Mouse (Mus musculus): ENCODE data around the gene Stmn1. TPM values are rescaled to one million over a fixed set of nuclear protein-coding genes. Genes with fewer than 3 reads are reported as not detected.

The Stmn1 gene
- polyA plus RNA-seq, 1 experiment from 2014 or later = 7,624 TPM

- Histone ChIP-seq H3K36me3 (ENCODE audit: control insufficient read depth, insufficient read depth, low read length) (no peaks in the 10 kb centered on the region), H3K4me2 (ENCODE audit: low read length) (no peak overlapping the region), H3K27me3 (replicated peaks; ENCODE audit: control insufficient read depth, insufficient read depth, low read length) (no peaks in the 10 kb centered on the region), H3K27ac (ENCODE audit: low read depth, low read length) (no peak overlapping the region), H3K4me3 (ENCODE audit: low read depth, low read length) (no peak overlapping the region), H3K9ac (ENCODE audit: low read length) (no peak overlapping the region), H3K4me1 (ENCODE audit: control insufficient read depth, insufficient read depth, low read length) (no peaks in the 10 kb centered on the region), H3K9me3 (replicated peaks; ENCODE audit: control insufficient read depth, low read length) (no peaks in the 10 kb centered on the region)
- no peak for DNase-seq (ENCODE audit: low spot score)
- ATAC-seq = no peak
- WGBS = 90% methylated on average over 4 of the region's 4 CpGs
Measured at GRCm38 (mm10) chr4:134439919-134440318, 28.2 kb upstream of the Stmn1 start.

- 90% methylated on average over 4 of the region's 4 CpGs for WGBS
- ATAC-seq = no peak
Measured at GRCm38 (mm10) chr4:134442216-134442615, 25.9 kb upstream of the Stmn1 start.

GRCm38 (mm10) chr4:134443589-134443988 lies 24.5 kb upstream of the Stmn1 start:
- DNase-seq (ENCODE audit: low spot score) = no peak
- WGBS = 55% methylated on average over 7 of the region's 7 CpGs
- H3K9ac ChIP-seq (ENCODE audit: low read length) = no peak overlapping the region
- H3K4me3 ChIP-seq (ENCODE audit: low read depth, low read length) = no peak overlapping the region
- no peaks in the 10 kb centered on the region for H3K4me1 ChIP-seq (ENCODE audit: control insufficient read depth, insufficient read depth, low read length)
- no peak overlapping the region for H3K27ac ChIP-seq (ENCODE audit: low read depth, low read length)
- H3K36me3 ChIP-seq (ENCODE audit: control insufficient read depth, insufficient read depth, low read length) = no peaks in the 10 kb centered on the region
- H3K4me2 ChIP-seq (ENCODE audit: low read length) = no peak overlapping the region
- ATAC-seq = no peak
- no peaks in the 10 kb centered on the region for H3K27me3 ChIP-seq (replicated peaks; ENCODE audit: control insufficient read depth, insufficient read depth, low read length)
- H3K9me3 ChIP-seq (replicated peaks; ENCODE audit: control insufficient read depth, low read length) = no peaks in the 10 kb centered on the region

More at GRCm38 (mm10) chr4:134442216-134442615, 25.9 kb upstream of the Stmn1 start:
- H3K27me3 ChIP-seq (replicated peaks; ENCODE audit: control insufficient read depth, insufficient read depth, low read length) = no peaks in the 10 kb centered on the region
- H3K4me1 ChIP-seq (ENCODE audit: control insufficient read depth, insufficient read depth, low read length) = no peaks in the 10 kb centered on the region
- H3K4me2 ChIP-seq (ENCODE audit: low read length) = no peak overlapping the region
- H3K9ac ChIP-seq (ENCODE audit: low read length) = no peak overlapping the region
- H3K4me3 ChIP-seq (ENCODE audit: low read depth, low read length) = no peak overlapping the region
- H3K9me3 ChIP-seq (replicated peaks; ENCODE audit: control insufficient read depth, low read length) = no peaks in the 10 kb centered on the region
- no peaks in the 10 kb centered on the region for H3K36me3 ChIP-seq (ENCODE audit: control insufficient read depth, insufficient read depth, low read length)
- H3K27ac ChIP-seq (ENCODE audit: low read depth, low read length) = no peak overlapping the region
- DNase-seq (ENCODE audit: low spot score) = no peak

- H3K4me2 ChIP-seq (ENCODE audit: low read length) = no peak overlapping the region
- no peak for ATAC-seq
- H3K9ac ChIP-seq (ENCODE audit: low read length) = no peak overlapping the region
- WGBS = 62% methylated on average over 7 of the region's 7 CpGs
- no peaks in the 10 kb centered on the region for H3K27me3 ChIP-seq (replicated peaks; ENCODE audit: control insufficient read depth, insufficient read depth, low read length)
- peak overlapping the region; percentile 41; the same call in 1 of the 2 replicates for H3K27ac ChIP-seq (ENCODE audit: low read depth, low read length)
- no peak overlapping the region for H3K4me3 ChIP-seq (ENCODE audit: low read depth, low read length)
- H3K4me1 ChIP-seq (ENCODE audit: control insufficient read depth, insufficient read depth, low read length) = peaks cover 6% of the 10 kb centered on the region
- H3K9me3 ChIP-seq (replicated peaks; ENCODE audit: control insufficient read depth, low read length) = no peaks in the 10 kb centered on the region
- H3K36me3 ChIP-seq (ENCODE audit: control insufficient read depth, insufficient read depth, low read length) = no peaks in the 10 kb centered on the region
- peak; percentile 58 for DNase-seq (ENCODE audit: low spot score)
Measured at GRCm38 (mm10) chr4:134444949-134445348, 23.2 kb upstream of the Stmn1 start.

GRCm38 (mm10) chr4:134445489-134445888 lies 22.6 kb upstream of the Stmn1 start:
- H3K4me1 ChIP-seq (ENCODE audit: control insufficient read depth, insufficient read depth, low read length) = peaks cover 11% of the 10 kb centered on the region
- no peak overlapping the region for H3K4me3 ChIP-seq (ENCODE audit: low read depth, low read length)
- H3K9me3 ChIP-seq (replicated peaks; ENCODE audit: control insufficient read depth, low read length) = no peaks in the 10 kb centered on the region
- DNase-seq (ENCODE audit: low spot score) = no peak
- no peak for ATAC-seq
- no peak overlapping the region for H3K9ac ChIP-seq (ENCODE audit: low read length)
- no peaks in the 10 kb centered on the region for H3K36me3 ChIP-seq (ENCODE audit: control insufficient read depth, insufficient read depth, low read length)
- no peaks in the 10 kb centered on the region for H3K27me3 ChIP-seq (replicated peaks; ENCODE audit: control insufficient read depth, insufficient read depth, low read length)
- H3K4me2 ChIP-seq (ENCODE audit: low read length) = no peak overlapping the region
- H3K27ac ChIP-seq (ENCODE audit: low read depth, low read length) = peak overlapping the region; percentile 41; the same call in 1 of the 2 replicates
- WGBS = 71% methylated on average over 1 of the region's 1 CpGs

- 46% methylated on average over 23 of the region's 23 CpGs for WGBS
- H3K4me2 ChIP-seq (ENCODE audit: low read length) = no peak overlapping the region
- no peak for ATAC-seq
- H3K36me3 ChIP-seq (ENCODE audit: control insufficient read depth, insufficient read depth, low read length) = no peaks in the 10 kb centered on the region
- no peak for DNase-seq (ENCODE audit: low spot score)
- H3K4me1 ChIP-seq (ENCODE audit: control insufficient read depth, insufficient read depth, low read length) = peaks cover 24% of the 10 kb centered on the region
- no peaks in the 10 kb centered on the region for H3K27me3 ChIP-seq (replicated peaks; ENCODE audit: control insufficient read depth, insufficient read depth, low read length)
- no peak overlapping the region for H3K4me3 ChIP-seq (ENCODE audit: low read depth, low read length)
- H3K27ac ChIP-seq (ENCODE audit: low read depth, low read length) = no peak overlapping the region
- H3K9me3 ChIP-seq (replicated peaks; ENCODE audit: control insufficient read depth, low read length) = no peaks in the 10 kb centered on the region
- no peak overlapping the region for H3K9ac ChIP-seq (ENCODE audit: low read length)
Measured at GRCm38 (mm10) chr4:134447966-134448365, 20.2 kb upstream of the Stmn1 start.

- H3K27ac ChIP-seq (ENCODE audit: low read depth, low read length) = peak overlapping the region; percentile 92
- WGBS = 13% methylated on average over 13 of the region's 13 CpGs
Measured at GRCm38 (mm10) chr4:134449595-134450391, 18.3 kb upstream of the Stmn1 start.

GRCm38 (mm10) chr4:134450392-134451195 lies 17.5 kb upstream of the Stmn1 start:
- WGBS = 9% methylated on average over 20 of the region's 20 CpGs
- peaks cover 24% of the 10 kb centered on the region for H3K4me1 ChIP-seq (ENCODE audit: control insufficient read depth, insufficient read depth, low read length)
- H3K36me3 ChIP-seq (ENCODE audit: control insufficient read depth, insufficient read depth, low read length) = no peaks in the 10 kb centered on the region
- DNase-seq (ENCODE audit: low spot score) (peak; percentile 75), ATAC-seq (peak; percentile 69)
- no peak overlapping the region for H3K4me3 ChIP-seq (ENCODE audit: low read depth, low read length)
- peak overlapping the region; percentile 8 for H3K4me2 ChIP-seq (ENCODE audit: low read length)
- peak overlapping the region; percentile 92 for H3K27ac ChIP-seq (ENCODE audit: low read depth, low read length)
- 0 out of 2 replicates have a peak, but pooled peaks cover 9% of the 10 kb centered on the region for H3K27me3 ChIP-seq (replicated peaks; ENCODE audit: control insufficient read depth, insufficient read depth, low read length)
- H3K9me3 ChIP-seq (replicated peaks; ENCODE audit: control insufficient read depth, low read length) = no peaks in the 10 kb centered on the region
- H3K9ac ChIP-seq (ENCODE audit: low read length) = peak overlapping the region; percentile 49

More at GRCm38 (mm10) chr4:134449595-134450391, 18.3 kb upstream of the Stmn1 start:
- Histone ChIP-seq H3K27me3 (replicated peaks; ENCODE audit: control insufficient read depth, insufficient read depth, low read length) (0 out of 2 replicates have a peak, but pooled peaks cover 9% of the 10 kb centered on the region), H3K36me3 (ENCODE audit: control insufficient read depth, insufficient read depth, low read length) (no peaks in the 10 kb centered on the region), H3K9me3 (replicated peaks; ENCODE audit: control insufficient read depth, low read length) (no peaks in the 10 kb centered on the region), H3K4me3 (ENCODE audit: low read depth, low read length) (no peak overlapping the region), H3K4me2 (ENCODE audit: low read length) (peak overlapping the region; percentile 8; the same call in 1 of the 2 replicates), H3K9ac (ENCODE audit: low read length) (peak overlapping the region; percentile 49), H3K4me1 (ENCODE audit: control insufficient read depth, insufficient read depth, low read length) (peaks cover 24% of the 10 kb centered on the region)
- ATAC-seq (peak; percentile 70), DNase-seq (ENCODE audit: low spot score) (peak; percentile 86)

All from forebrain, embryonic 14.5 days (tissue).